Mouse (Mus musculus) gastrocnemius, postnatal 25 days (tissue): ENCODE data around the gene Hibadh. TPM values are rescaled to one million over a fixed set of nuclear protein-coding genes. Genes with fewer than 3 reads are reported as not detected.
A peak's percentile ranks its signal among the peaks of the same experiment; 100 is the strongest.
"Not testable (repeated sequence)": the region's sequence is repeated elsewhere in the genome, so short reads cannot be mapped to it uniquely, and the experiment has no call there.

Experiments
- DNase-seq: peaks from one replicate; pipeline ENCODE4 v3.0.0; 2022
- long read RNA-seq, 2 experiments: library from polyadenylated mRNA; stranded (forward); transcript quantifications; one replicate each; pipeline ENCODE4 v2.0.0; 2021
- total RNA-seq, 2 experiments: library from RNA; stranded (reverse); gene quantifications; 1 replicate in 1 of 2; 2 replicates in 1 of 2; pipeline ENCODE4 v1.2.3; 2021

The Hibadh gene
- 100 to 1,000 TPM; 107 to 108 TPM for total RNA-seq
- long read RNA-seq, experiment 1, transcript Hibadh-201 (8 exons, 1,825 nt) = major isoform, 132 of 144 reads
- long read RNA-seq, experiment 1, partial matches to known transcripts = 3 of 144 reads
- long read RNA-seq, experiment 1, other reads (novel, unspliced or antisense) = 9 of 144 reads
- long read RNA-seq, experiment 2, transcript Hibadh-201 (8 exons, 1,825 nt) = major isoform, 178 of 199 reads
- long read RNA-seq, experiment 2, partial matches to known transcripts = 7 of 199 reads
- long read RNA-seq, experiment 2, other reads (novel, unspliced or antisense) = 14 of 199 reads

- DNase-seq = peak; percentile 99
Measured at GRCm38 (mm10) chr6:52640224-52640712, at the start of gene Hibadh. Hibadh (minus strand) TSS chr6:52640389.

DNA sequence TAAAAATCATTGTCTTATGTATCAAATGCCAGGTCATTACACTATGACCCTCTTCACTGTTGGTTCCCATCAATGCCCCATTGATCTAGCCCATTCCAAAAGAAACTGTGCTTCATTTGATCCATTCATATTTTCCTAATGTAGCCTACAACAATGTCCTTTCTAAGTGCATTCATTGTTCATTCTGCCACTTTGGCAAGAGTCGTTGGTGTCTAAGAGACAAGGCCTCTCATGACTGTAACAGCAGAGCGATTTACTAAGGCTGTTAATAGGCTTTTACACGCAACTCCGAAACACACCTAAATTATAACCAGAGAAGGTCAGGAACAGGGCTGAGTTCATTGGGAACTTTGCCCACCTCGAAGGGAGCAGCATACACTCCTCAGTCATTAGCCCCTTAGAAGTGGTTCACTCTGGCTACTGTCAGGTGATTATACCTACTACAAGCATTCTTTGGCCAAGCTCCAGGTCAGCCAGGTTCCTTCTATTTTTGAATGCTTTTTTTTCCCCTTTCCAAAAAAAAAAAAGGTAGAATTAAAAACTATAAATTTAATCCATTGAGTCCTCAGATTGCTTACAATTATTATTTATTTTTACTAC lies 46.8 kb upstream of the Hibadh start:
- DNase-seq = no peak

- no peak for DNase-seq
Measured at GRCm38 (mm10) chr6:52682607-52683006, 42.4 kb upstream of the Hibadh start.

DNA sequence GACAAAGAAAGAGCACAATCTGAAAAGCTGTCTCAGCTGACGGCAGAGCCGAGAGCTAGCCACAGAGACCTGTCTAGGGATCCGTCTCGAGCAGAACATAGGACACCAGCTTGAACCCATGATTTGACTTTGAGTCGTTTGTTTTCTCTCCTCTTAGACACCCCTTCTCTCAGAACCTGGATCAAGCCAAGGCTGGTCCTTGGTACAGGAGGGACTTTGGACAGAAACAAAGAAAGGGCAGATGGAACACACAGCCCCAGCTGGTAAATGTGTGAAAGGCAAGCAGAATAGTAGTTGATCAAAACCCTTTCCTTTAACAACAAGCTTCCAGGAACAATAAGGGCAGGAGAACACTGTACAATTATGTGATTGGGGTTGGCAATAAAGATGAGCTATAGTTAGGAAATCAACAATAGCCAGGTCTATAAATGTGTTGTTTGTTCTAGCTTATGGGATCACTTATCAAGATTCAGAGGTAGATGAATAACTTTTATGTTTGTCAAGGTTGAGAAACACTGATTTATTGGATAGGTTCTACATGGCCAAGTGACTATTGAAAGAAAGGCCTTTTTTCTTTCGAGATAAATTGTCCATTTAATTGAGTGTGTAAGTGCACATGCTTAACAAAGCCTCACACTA lies 41.8 kb upstream of the Hibadh start:
- no peak for DNase-seq

GRCm38 (mm10) chr6:52680458-52681032 lies 40.4 kb upstream of the Hibadh start:
- DNase-seq = no peak

DNA sequence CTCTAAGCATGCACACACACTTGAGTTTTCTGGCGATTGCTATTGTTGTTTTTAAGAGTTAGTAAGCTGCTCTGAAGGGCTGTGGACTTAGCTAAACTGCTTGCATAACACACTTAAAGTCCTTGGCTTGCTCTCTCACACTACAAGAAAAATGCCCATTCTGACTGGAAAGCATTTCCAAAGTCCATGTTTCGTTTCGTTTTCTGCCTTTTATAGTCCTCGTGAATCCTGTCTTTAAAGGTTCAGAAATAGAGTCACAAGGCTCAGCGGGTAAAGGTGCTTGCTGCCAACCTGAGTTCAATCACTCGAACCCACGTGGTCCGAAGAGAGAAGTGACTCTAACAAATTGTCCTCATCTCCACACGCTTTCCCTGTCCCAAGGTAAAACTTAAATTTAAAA lies 39.4 kb upstream of the Hibadh start:
- no peak for DNase-seq

GRCm38 (mm10) chr6:52677534-52677933 lies 37.3 kb upstream of the Hibadh start:
- not testable (repeated sequence) for DNase-seq

DNA sequence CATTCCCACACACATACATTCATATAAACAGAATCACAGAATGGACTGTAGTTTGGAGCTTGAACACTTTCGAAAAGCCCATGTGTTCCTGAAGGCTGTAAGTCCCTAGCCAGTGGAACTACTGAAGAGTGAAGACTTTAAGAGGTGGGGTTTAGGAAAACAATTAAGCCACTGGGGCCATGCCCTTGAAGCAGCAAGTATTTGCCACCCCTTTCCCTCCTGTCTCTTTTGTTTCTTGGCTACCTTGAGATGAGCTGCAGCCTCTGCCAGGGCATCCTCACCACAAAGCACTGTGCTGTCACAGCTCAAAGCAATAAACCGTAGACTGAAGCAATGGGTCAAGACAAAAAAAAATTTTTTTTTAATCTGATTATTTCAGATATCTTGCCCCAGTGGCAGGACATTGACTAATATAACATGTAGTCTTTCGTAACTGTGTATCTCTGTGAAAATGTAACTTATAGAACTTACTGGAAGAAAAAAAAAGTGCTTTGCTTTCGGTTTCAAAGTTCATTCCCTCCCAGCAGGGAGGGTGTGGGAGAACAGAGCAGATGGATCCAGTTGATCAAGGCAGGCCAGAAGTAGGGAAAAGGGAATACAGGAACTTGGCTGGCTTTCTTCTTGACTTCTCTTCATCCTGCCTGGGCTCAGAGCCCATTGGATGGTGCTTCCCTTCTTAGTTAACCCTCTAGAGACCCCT lies 35.2 kb upstream of the Hibadh start:
- peak; percentile 41 for DNase-seq

DNA sequence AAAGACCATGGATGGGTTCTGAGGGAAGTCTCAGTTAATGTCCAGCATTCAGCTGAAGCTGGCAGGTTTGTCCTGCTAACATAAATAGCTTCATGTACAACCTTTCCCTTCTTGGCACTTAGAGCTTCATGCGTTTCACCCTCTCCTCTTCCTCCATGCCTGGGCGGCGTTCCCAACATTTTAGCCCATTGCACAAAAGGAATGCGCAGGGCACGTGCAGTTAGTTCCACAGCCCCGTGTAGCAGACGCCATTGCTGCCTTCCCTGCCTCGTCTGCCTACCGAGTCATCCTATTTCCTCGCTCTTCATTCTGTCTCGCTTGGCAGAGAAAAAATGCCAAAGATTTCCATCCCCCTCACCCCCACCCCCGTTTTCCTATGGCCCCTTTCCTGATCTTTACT lies 34.4 kb upstream of the Hibadh start:
- DNase-seq = no peak

DNA sequence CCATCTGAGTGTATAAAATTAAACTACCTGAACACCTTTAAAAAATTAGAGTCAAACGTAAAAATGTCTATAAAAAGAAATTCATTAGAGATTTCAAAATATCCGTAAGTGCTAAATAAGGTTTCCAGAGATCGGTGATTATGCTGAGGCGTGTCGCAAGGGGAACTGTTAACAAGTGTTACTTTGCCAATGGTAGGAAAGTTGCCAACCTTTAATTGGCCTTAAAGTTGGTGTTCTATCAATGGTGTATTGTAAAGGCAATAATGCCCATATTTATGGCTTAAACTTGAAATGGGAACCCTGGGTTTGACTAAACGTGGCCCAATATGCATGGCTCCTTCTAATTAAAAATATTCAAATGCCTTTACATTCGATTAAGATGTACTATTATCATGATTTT lies 33.5 kb upstream of the Hibadh start:
- no peak for DNase-seq

DNA sequence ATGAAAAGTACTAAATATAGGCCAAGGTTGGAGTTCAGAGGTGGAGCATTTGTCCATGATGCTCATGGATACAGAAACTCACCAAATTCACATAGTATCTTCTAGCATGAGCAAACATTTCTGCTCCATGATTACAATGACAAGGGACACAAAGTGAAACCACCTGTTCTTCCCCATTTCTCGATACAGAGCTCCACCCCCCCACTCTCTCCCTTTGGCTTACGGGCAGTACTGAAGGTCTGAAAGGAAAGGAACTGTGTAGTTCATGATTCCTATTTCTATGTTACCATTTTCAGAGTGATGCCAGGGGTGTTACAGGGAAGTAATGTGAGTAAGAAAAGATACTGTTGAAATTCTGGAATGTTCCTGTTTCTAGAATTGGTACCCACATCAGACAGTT lies 32.4 kb upstream of the Hibadh start:
- DNase-seq = no peak

- DNase-seq = no peak
Measured at GRCm38 (mm10) chr6:52671791-52672190, 31.6 kb upstream of the Hibadh start.

- not testable (repeated sequence) for DNase-seq
Measured at GRCm38 (mm10) chr6:52669878-52670277, 29.7 kb upstream of the Hibadh start.

DNA sequence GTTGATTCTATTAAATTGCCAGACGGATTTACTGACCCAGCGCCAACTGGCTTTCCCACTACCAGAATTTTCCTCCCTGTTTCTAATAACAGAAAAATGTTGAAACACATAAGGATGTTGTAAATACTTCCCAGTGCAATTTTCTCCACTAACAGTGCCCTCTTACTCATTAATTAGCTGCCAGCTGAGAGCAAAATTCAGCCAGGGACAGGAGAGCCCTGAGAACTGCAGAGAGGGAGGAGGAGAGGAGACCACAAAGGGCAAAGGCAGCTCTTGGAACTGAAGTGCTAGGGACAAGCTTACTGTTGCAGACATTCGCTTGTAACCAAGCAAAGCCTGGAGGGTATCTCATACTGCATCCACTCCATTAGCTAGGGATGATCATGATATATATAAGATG lies 27.5 kb upstream of the Hibadh start:
- no peak for DNase-seq

DNA sequence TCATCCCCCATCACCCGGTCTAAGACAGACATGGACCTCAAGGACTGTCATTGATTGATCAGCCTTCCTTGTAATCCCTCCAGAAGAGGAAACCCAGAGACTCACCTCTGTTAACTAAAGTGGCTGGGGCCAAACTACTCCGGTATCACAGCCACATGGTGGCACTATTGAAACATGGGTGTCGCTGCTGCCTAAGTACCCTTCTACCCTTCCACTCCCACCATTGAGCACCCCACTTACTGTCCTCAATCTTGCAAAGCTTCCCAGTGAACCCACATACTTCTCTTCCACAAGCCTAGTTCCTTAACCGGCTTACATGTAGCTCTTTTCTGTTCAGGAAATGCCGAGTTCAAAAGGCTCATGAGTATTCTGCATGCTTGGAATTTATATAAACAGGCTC lies 22.8 kb upstream of the Hibadh start:
- DNase-seq = no peak

DNA sequence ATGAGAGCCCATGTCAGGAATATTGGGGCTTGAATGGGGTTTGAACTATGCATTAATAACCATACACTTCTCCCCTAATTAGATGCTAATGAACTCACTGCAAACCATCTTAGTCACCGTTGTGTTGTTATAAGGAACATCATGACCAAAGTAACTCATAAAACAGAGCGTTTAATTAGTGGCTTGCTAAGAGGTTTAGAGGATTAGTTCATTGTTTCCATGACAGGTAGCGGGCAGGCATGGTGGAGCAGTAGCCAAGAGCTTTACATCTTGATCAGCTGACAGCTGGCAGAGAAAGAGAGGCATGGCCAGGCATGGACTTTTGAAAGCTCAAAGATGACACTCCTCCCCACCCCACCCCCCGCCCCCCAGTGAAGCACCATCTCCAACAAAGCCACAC lies 15.1 kb upstream of the Hibadh start:
- no peak for DNase-seq

DNA sequence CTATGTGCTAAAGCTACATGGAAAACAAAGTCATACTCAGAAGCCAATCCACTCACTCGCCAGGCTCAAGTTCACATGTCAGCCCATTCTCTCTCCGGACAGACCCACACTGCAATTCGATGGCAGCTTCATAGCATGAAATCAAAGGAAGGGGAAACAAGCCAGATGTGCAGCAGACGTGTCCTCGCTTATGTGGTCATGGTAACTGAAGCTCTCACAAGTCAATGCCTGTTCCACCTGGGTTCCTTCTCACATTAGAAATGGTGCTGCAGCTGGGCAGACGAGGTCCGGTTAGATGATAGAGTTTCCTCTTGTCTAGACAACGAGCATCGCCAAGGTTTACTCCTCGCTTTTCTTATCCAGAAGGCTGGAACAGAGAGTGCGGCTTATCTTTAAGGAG lies 8.6 kb upstream of the Hibadh start:
- DNase-seq = no peak

DNA sequence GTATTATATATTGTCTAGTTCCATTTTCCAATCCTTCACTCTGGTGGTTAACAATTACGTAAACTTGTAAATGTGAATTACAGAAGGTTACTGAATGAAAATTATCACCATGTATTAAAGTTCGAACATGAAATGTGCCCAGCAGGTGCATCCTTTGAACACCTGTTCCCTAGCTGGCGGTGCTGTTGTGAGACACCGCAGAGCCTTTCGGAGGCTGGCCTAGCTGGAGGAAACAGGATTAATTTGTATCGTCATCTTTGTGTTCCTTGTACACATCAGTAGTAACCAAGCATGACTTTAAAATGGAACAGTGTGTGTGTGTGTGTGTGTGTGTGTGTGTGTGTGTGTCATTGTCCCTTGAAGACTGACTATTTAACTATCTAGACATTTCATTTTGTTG lies 7.8 kb upstream of the Hibadh start:
- DNase-seq = no peak

DNA sequence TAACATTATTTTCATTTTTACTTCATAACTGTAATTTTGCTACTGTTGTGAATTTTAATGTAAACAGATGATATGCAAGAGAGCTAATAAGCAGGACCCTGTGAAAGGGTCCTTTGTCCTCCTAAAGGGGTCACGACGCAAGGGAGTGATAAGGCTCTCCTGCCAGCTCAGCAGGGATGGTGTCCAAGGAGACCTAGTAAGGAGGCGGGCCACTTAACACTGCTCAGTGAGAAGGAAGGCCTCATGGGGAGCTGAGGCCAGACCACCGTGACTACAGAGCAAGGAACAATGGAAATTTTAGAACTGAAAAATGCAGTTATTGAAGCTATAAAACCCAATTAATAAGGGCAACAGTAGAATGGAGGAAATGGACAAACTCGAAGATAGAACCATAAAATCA lies 5.7 kb upstream of the Hibadh start:
- DNase-seq = no peak

DNA sequence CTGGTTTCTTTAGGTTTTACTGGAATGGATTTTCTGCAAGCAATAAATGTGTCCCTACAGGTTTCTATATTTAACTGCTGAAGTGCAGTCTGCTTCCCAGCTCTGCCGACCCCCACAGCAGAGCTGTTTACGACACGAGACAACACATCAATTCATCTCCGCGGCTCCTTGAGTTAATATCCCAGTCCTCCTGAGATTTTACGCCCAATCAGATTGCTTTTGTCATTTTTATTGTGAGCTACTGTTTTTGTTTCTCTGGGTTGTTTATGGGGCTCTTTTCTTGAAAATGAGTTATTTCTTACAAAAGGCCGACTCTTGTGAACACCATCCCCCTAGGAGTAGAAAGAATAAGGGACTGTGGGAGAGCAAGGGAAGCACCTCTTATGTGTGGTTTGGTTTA lies 2.0 kb upstream of the Hibadh start:
- DNase-seq = no peak

GRCm38 (mm10) chr6:52641076-52641475 lies 887 bp upstream of the Hibadh start:
- no peak for DNase-seq

- peak; percentile 29 for DNase-seq
Measured at GRCm38 (mm10) chr6:52639546-52640223, 504 bp downstream of the Hibadh start.
